Mouse (Mus musculus) heart, postnatal 0 days (tissue): ENCODE results near the gene Cdkal1. TPM values are rescaled to one million over a fixed set of nuclear protein-coding genes. Genes with fewer than 3 reads are reported as not detected.

Experiments
- ATAC-seq: fragments of 200-750 bp; cut with Nextera tagmentation; 2 replicates; pipeline ENCODE4 v1.8.0; 2017; ENCODE audit warnings: low read depth, moderate number of reproducible peaks, moderate library complexity; ENCODE audit not compliant: insufficient read depth
- DNase-seq: peaks from one replicate; pipeline ENCODE4 v3.0.0-alpha.2; 2016; ENCODE audit warnings: low spot score
- H3K27ac ChIP-seq: fragments of 300-500 bp; sonication (generic); 2 replicates; pipeline ENCODE4 v1.5.1; 2014; ENCODE audit warnings: low read depth, mild to moderate bottlenecking
- H3K27me3 ChIP-seq: fragments of 300-500 bp; sonication (generic); 2 replicates; pipeline ENCODE4 v1.6.1; 2014; ENCODE audit warnings: low read length, mixed read lengths; ENCODE audit not compliant: control insufficient read depth, insufficient read depth
- H3K36me3 ChIP-seq: fragments of 300-500 bp; sonication (generic); replicated peaks from 2 replicates; pipeline ENCODE4 v1.6.1; 2014; ENCODE audit warnings: low read length, mixed read lengths; ENCODE audit not compliant: control insufficient read depth, insufficient read depth
- H3K4me1 ChIP-seq: fragments of 300-500 bp; sonication (generic); 2 replicates; pipeline ENCODE4 v1.6.1; 2014; ENCODE audit warnings: antibody characterized with exemption; ENCODE audit not compliant: control insufficient read depth, insufficient read depth
- H3K4me2 ChIP-seq: fragments of 300-500 bp; sonication (generic); 2 replicates; pipeline ENCODE4 v1.6.1; 2014; ENCODE audit warnings: low read depth, mild to moderate bottlenecking, low read length, moderate library complexity
- H3K4me3 ChIP-seq: fragments of 300-500 bp; sonication (generic); 2 replicates; pipeline ENCODE4 v1.5.1; 2014; ENCODE audit warnings: low read depth, low read length
- H3K9ac ChIP-seq: fragments of 300-500 bp; sonication (generic); replicated peaks from 2 replicates; pipeline ENCODE4 v1.6.1; 2014; ENCODE audit warnings: low read depth, low read length, mixed read lengths
- H3K9me3 ChIP-seq: fragments of 300-500 bp; sonication (generic); replicated peaks from 2 replicates; pipeline ENCODE4 v1.6.1; 2016; ENCODE audit warnings: low read length; ENCODE audit not compliant: control insufficient read depth
- CTCF ChIP-seq: IDR thresholded peaks from 2 replicates; pipeline ENCODE4 v1.5.1; 2016; ENCODE audit warnings: antibody characterized with exemption, control low read depth, low read depth
- EP300 ChIP-seq: IDR thresholded peaks from 2 replicates; pipeline ENCODE4 v1.6.1; 2016; ENCODE audit warnings: antibody characterized with exemption, low read depth
- WGBS: fragments of 180-500 bp; shearing (Covaris S2); extraction: QIAGEN DNeasy Blood & Tissue Kit; methylation state at CpG from one replicate; pipeline ENCODE4 v1.1.7; 2014; 5-methylcytosine and 5-hydroxymethylcytosine counted together
- polyA plus RNA-seq: library from polyadenylated mRNA; unstranded; fragments of >200 nt; fragmentation: Nextera tagmentation; extraction: Ambion mirVana; gene quantifications from 2 replicates; pipeline ENCODE4 v1.2.1, GENCODE M21; 2015
- total RNA-seq: library from RNA; depleted of rRNA; stranded (reverse); fragments of >200 nt; gene quantifications from 2 replicates; pipeline ENCODE4 v1.2.3, GENCODE M21; 2014; ENCODE audit warnings: low replicate concordance

The Cdkal1 gene
- total and polyA plus RNA-seq, 2 experiments from 2014 or later, result 9.6 to 17.6 TPM

DNA sequence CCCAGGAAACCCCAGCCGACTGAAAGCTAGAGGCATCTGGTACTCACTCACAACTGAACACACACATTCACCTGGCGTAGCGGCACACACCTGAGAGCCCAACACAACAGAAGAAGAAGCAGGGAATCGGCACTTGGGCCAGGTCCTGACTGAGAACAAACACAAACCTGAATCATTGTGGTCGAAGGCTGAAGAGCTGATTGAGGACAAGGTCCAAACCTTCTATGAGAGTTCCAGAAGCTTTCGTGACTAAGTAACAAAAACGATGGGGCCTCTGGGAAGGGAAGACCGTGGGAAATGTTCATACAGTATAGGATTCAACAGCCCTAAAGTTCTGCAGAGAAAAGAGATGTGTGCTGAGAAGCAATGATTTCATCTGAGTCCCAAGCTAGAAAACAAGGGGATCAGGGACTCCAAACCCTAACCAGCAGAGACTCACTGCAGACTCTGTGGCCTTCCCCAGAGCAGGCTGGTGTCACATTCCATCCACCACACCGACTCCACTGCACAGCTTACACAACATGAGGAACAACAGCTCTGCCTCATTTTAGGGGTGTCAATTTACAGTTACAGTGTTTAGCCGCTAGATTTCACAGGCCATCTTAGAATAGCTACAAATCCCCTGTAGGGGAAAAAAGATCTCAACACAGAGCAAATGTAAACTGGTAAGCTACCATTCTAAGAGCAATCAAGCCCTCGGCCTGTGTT, 175.8 kb downstream of the Cdkal1 start:
- H3K4me2 ChIP-seq, result no peak overlapping the region
- no peak overlapping the region for H3K4me3 ChIP-seq
- H3K4me1 ChIP-seq, result peaks cover 5% of the 10 kb centered on the region; the same call in 1 of the 2 replicates
- no peak overlapping the region for H3K27ac ChIP-seq
- WGBS, result 80% methylated on average over 11 of the region's 11 CpGs
- no peak for ATAC-seq
- H3K27me3 ChIP-seq, result no peaks in the 10 kb centered on the region
- H3K36me3 ChIP-seq, result no peaks in the 10 kb centered on the region
- H3K9me3 ChIP-seq, result no peaks in the 10 kb centered on the region
- DNase-seq, result no peak
- TF ChIP-seq CTCF (no peak), EP300 (no peak)
- no peak overlapping the region for H3K9ac ChIP-seq

DNA sequence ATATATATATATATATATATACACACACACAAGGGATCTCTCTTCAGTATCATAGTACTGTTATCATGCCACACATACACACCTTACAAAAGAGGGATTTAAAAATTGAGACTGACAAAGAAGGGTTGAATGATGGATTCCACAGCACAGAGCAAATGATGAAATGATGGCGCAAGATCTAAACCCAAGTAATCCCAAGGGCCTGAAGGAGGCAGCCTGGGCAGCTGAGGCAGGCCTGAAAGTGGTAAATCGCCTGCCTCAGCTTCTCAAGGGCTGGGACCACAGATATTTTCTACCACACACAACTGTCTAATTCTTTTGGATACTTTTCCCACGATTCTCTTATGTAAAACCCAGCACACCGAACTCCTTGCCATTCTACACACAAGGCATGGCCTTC, 177.9 kb downstream of the Cdkal1 start:
- Histone ChIP-seq H3K4me1 (no peaks in the 10 kb centered on the region), H3K9me3 (no peaks in the 10 kb centered on the region), H3K27ac (no peak overlapping the region), H3K36me3 (no peaks in the 10 kb centered on the region), H3K4me2 (no peak overlapping the region), H3K27me3 (no peaks in the 10 kb centered on the region), H3K9ac (no peak overlapping the region), H3K4me3 (no peak overlapping the region)
- ATAC-seq (no peak), DNase-seq (no peak)
- 95% methylated on average over 4 of the region's 4 CpGs for WGBS
- TF ChIP-seq CTCF (no peak), EP300 (no peak)

DNA sequence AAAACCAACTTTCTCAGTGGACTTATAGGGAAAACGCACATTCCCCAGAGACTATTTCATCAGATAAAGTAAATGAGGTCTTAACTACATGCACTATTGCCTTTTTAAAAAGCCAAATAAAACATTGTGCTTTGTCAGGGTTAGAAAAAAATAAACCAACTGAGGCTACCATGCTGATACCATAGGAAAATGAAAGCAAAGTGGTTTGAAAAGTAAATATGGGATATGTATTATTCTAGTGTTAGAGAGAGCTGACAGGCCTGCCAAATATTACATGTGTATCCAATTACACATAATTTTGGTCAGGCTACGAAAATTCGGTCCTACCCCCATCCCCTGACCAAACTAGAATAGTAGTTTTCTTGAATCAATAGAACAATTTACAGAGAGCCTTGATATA, 184.8 kb downstream of the Cdkal1 start:
- H3K4me2 ChIP-seq, result no peak overlapping the region
- no peak for ATAC-seq
- WGBS, result 79% methylated on average over 3 of the region's 3 CpGs
- no peak for DNase-seq
- no peak overlapping the region for H3K4me3 ChIP-seq
- no peaks in the 10 kb centered on the region for H3K27me3 ChIP-seq
- H3K27ac ChIP-seq, result no peak overlapping the region
- no peaks in the 10 kb centered on the region for H3K36me3 ChIP-seq
- TF ChIP-seq EP300 (no peak), CTCF (no peak)
- H3K9me3 ChIP-seq, result no peaks in the 10 kb centered on the region
- H3K9ac ChIP-seq, result no peak overlapping the region
- H3K4me1 ChIP-seq, result no peaks in the 10 kb centered on the region

DNA sequence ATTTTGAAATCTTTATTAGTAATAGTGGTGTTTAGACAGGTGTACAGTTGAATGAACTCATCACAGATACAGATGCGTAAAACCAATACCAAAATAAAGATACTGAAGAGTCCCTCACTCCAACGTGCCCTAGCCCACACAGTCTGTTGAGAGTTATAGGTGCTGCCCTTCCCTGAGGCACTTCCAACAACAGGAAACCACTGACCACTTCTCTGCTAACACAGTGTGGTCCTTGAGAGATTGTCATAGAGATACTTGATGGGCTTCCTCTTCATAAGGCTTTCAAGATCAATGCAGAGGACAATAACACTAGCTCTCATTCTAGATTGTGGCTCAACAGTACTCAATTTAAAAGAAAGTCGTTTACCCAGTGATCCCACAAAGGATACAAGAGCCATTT, 191.6 kb downstream of the Cdkal1 start:
- no peak overlapping the region for H3K4me3 ChIP-seq
- 73% methylated on average over 3 of the region's 3 CpGs for WGBS
- no peaks in the 10 kb centered on the region for H3K9me3 ChIP-seq
- no peaks in the 10 kb centered on the region for H3K36me3 ChIP-seq
- TF ChIP-seq CTCF (no peak), EP300 (no peak)
- no peak for ATAC-seq
- no peak overlapping the region for H3K27ac ChIP-seq
- no peak overlapping the region for H3K9ac ChIP-seq
- no peaks in the 10 kb centered on the region for H3K4me1 ChIP-seq
- DNase-seq, result no peak
- no peaks in the 10 kb centered on the region for H3K27me3 ChIP-seq
- H3K4me2 ChIP-seq, result no peak overlapping the region

DNA sequence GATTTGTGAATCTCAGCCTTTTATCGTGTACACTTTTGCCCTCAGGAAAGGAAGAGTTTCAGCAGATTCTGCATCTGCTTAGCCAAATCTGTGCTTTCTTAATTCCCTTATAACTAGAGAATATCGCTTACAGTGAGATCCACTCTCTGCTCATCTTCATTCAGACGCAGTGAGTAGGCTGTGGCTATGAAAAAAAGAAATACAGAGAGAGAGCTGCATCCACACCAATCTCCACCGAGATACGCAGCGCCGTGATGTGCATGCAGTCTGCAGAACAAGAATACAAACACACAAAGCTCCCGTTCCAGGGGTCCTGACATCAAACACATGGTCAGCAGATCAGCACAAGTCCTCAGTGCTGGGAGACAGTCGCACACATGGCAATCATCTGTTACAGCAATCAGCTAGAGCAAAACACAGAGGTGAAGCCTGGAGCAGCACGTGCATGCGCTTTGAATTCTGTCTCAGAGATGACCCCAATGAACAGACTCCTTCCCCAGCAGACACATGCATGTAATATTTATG, 199.6 kb downstream of the Cdkal1 start:
- no peak for DNase-seq

DNA sequence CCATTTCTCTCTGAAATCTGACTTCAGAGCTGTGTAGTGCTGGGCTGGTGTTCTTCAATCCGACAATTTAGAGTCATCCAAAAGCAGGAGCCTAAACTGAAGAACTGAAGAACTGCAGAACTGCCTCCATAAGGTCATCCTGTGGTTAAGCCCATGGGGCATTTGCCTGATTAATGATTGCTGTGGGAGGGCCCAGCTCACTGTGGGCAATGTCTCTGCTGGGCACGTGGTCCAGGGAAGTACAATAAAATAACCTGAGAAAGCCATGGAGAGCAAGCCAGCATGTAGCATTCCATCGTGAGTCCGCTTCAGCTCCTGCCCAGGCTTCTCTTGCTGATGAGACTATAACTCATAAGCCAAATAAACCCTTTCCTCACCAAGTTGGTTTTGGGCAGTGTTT, 202.1 kb downstream of the Cdkal1 start:
- no peak overlapping the region for H3K27ac ChIP-seq
- ATAC-seq, result no peak
- no peak for TF ChIP-seq EP300
- no peak for TF ChIP-seq CTCF

More for the DNA sequence above, 199.6 kb downstream of the Cdkal1 start:
- Histone ChIP-seq H3K36me3 (no peaks in the 10 kb centered on the region), H3K27me3 (no peaks in the 10 kb centered on the region), H3K4me2 (no peak overlapping the region), H3K9ac (no peak overlapping the region), H3K4me3 (no peak overlapping the region), H3K27ac (no peak overlapping the region), H3K4me1 (no peaks in the 10 kb centered on the region), H3K9me3 (no peaks in the 10 kb centered on the region)
- no peak for TF ChIP-seq EP300
- ATAC-seq, result no peak
- WGBS, result 86% methylated on average over 11 of the region's 11 CpGs

More for the DNA sequence above, 202.1 kb downstream of the Cdkal1 start:
- 79% methylated on average over 4 of the region's 4 CpGs for WGBS
- no peak overlapping the region for H3K4me3 ChIP-seq
- H3K4me2 ChIP-seq, result no peak overlapping the region
- H3K27me3 ChIP-seq, result no peaks in the 10 kb centered on the region
- no peaks in the 10 kb centered on the region for H3K9me3 ChIP-seq
- H3K36me3 ChIP-seq, result no peaks in the 10 kb centered on the region
- no peak overlapping the region for H3K9ac ChIP-seq
- no peak for DNase-seq
- peaks cover 8% of the 10 kb centered on the region for H3K4me1 ChIP-seq
